Mouse (Mus musculus) 3T3-L1 (cell line): ENCODE results near the gene Mpi.
A peak's percentile ranks its signal among the peaks of the same experiment; 100 is the strongest.

Source experiments
- DNase-seq: peaks from one replicate; pipeline ENCODE4 v3.0.0-alpha.2; 2015; ENCODE audit warnings: low read depth, low spot score

The Mpi gene

DNA sequence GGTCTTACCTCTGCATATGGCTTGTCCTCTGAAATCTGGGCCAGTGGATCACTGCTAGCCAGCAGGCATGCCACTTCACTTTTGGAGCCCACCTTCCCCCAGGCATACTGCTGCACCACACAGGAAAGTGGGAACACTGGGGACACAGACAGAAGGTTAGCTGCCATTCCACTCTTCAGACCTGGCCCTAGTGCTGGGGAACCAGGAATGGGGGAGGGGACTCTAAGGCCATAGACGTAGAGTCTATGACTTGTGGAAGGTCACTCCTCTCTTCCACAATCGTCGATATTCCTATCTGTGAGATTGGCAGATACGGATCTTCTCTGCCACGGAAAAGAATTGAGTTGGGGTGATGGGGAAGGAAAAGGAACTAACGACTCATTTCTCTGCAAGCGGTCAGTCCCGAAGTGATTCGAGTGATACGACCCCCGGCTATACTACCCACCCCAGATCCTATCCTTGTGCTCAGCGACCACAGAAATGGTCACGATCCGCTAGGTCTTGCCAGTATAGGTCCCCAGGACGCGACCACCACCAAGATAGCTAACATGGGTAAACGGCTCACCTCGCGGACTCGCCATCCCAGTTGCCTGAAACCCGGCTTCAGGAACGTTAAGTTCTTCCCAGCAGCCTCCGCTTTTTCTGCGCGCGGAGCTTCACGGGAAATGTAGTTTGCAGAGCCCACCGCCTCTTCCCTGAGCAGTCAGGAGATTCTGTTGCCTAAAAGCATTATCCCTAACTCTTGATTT lies at the start of gene Mpi:
TSS of gene Mpi (minus strand) at position 625 of the 749 bp plus-strand sequence.
- peak; percentile 79 for DNase-seq

DNA sequence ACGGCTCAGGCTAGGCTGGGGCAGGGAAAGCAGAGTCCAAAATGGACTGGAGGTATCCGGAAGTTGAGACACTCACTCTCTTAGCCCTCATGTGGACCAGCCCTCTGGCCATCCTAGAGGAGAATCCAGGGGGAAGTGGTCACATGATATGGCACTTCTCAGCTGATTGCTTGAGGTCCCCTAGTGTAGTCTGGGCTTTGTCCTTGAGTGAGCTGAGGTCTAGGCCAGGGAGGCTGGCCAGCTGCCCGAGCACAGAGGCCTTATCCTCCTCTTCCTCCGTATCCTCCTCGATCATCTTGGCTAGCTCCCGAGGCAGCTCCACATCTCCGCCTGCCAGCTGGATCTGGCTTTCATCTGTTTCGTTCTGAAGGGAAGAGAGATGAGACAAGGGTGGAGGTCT lies 49.5 kb upstream of the Mpi start:
- DNase-seq, result no peak

DNA sequence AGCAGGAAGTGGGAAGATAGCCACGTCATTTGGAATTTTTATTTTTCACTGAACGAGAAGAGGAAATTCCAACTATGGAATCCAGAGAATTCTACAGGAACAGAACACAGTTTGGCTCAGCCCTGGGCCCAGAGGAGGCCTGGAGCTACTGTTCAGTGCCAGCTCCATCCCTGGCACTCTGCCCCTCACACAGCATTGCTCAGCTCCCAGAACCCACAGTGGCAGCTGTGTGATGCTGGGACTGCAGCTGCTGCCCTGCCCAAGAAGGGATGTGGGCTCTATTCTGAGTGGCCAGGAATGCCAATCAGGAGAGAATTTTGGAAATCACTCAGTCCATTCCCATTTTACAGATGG lies 48.8 kb upstream of the Mpi start:
- DNase-seq, result peak; percentile 86

DNA sequence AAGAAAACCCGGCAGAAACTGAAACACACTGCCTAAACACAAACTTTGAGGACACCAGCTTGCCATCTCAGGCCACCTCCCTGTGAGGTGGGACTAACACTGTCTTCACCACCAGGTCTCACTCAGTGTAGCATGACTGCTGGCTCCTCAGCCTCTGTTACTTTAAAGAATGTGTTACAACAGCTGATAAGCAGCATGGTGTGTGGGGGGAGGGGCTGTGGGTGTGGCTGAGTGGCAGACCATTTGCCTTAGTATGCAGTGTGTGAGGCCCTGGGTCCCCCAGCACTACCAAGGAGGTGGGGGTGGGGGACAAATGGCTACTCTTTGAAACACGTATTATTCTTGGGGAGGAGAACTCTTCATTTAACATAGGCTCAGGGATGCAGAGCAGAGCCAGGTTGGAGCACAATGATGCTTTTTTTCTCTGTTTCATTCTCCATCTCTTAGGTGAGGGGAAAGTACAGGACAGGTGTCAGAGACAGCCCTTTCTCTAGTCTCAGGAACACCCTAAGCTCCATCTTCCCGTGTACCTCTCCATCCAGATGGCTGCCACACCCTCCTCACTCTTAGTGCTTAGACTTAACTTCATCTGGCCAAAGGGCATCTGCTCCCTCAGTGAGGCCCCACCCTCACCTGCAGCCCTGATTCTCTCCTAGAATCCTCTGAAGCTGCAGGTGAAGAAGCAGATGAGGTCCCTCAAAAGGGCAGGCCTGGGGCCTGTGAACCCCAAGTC lies 48.2 kb upstream of the Mpi start:
- DNase-seq, result peak; percentile 59

DNA sequence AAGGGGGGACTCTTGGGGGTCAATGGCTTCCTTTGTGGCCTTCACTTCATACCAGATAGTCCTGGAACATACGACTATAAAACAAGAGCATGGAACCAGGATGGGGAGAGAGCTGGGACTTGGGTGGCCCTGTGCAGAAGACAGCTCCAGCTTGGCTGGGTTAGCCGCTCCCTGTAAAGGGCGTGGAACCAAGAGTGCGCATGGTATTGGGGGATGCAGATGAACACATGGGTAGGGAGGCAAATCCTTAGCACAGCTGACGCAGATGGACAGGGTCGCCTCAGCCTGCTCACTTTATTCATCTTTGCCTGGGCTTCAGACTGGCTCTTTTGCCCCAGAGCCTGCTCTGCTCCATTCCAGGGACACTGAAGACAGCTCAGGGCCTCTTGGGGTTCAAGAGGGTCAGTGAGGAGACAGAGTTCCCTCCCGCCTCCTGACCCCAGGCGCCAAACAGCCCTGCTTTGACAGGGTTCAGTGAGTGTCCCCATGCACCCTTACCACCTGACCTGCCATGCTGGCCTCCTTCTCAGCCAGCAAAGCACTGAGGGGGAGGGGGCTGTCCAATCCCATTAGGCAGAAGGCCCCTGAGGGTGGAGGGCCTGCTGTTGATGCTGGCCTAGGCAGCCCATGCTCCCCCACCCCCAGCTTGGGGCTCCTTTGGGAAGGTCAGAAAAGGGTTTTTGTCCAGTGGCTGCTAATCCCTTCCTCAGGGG lies 46.4 kb upstream of the Mpi start:
- DNase-seq, result no peak

DNA sequence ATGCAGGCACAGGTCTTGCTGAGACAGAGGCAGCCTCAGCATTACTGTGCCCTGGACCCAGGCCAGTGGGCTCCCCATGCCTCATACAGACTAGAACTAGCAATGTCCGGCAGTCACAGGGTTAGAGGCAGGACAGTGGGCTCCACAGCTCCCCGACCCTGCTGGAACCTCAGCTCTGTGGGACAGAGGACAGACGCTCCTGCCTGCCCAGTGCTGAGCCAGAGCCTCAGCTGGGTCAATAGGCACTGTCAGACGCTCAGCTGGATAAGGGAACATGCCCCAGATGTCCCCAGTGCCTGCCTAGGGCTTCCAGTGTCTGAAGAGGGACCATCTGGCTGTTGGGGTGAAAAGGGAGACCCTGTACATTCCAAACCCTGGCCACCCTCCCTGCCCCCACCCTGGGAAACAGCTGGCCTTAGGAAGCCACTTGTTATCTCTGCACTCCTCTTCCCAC lies 45.4 kb upstream of the Mpi start:
- no peak for DNase-seq

DNA sequence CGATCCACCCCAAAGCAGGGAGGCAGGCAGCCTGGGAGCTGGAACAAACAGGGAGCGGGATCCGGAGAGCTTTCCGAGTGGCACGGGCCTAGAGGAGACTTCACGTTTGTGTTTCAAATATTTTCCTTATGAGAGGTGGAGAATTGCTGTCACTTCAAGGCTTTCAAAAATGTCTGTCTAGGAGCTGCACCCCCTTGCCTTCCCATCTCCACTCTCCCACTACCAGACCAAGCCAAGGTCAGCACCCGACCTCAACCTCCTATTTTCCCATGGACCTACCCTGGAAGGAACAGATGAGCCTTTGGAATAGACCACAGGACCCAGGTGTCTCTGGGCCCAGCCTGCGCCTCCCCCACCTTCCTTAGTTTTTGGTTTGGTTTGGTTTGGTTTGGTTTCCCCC lies 44.7 kb upstream of the Mpi start:
- DNase-seq, result no peak

DNA sequence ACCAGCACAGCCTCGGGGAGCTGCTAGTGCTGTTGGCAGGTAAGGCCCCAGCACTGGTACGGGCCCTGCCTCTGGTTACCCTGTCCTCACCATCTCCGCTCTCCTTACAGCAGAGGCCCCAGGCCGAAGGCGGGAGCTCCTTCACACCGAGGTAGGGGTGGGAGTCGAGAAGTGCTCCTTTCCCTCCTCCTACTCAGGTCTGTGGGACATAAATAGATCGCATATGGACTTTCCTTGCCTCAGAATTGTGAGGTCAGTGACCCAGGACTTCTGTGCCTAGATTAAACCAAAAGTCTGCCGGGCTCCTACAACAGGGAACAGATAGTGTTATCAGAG lies 41.6 kb upstream of the Mpi start:
- DNase-seq, result no peak

DNA sequence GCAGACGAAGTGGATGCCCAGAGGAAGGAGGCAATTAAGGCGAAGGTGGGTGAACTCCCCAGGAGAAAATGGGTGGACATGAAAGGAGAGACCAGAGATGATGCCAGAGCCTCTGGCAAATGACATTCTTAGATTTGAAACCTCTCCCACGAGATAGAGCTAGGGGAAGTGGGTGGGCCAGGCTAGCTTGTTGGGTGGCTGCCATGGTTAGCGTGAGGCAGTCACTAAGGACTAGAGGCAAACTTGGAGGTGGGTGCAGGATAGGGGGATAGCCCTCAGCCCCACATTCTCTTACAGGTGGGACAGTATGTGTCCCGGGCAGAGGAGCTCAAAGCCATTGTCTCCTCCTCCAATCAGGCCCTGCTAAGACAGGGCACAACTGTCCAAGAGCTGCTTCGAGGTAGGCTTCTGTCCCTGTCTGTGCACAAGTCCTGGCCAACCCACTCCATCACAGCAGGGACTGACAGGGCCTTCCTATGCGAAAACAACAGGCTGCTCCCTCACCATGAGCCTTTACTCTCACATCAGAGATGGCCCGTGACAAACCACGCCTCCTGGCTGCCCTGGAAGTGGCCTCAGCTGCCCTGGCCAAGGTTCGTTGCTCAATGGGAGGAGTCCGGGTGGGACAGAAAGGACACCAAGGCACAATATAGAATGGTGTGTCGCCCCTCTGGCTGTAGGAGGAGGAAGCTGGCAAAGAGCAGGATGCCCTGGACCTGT lies 41.1 kb upstream of the Mpi start:
- DNase-seq, result no peak

DNA sequence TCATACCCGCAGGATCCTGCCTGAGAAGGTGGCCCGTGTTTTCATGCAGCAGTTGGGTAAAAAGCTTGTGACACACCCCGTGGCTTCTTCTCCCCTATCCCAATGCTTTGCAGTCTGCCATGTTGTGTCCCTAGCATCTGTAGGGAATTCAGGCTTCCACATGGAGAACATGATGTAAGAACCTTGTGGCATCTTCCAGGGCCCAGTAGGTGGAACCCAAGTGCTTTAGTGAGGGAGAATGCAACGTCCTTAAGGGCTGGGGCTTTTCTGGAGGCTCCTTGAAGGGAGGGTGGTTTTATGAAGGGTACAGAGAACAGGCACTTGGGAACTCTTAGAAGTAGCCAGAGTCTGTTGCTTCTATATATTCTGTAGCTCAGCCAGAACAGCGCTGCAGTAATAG lies 38.2 kb upstream of the Mpi start:
- DNase-seq, result peak; percentile 84

DNA sequence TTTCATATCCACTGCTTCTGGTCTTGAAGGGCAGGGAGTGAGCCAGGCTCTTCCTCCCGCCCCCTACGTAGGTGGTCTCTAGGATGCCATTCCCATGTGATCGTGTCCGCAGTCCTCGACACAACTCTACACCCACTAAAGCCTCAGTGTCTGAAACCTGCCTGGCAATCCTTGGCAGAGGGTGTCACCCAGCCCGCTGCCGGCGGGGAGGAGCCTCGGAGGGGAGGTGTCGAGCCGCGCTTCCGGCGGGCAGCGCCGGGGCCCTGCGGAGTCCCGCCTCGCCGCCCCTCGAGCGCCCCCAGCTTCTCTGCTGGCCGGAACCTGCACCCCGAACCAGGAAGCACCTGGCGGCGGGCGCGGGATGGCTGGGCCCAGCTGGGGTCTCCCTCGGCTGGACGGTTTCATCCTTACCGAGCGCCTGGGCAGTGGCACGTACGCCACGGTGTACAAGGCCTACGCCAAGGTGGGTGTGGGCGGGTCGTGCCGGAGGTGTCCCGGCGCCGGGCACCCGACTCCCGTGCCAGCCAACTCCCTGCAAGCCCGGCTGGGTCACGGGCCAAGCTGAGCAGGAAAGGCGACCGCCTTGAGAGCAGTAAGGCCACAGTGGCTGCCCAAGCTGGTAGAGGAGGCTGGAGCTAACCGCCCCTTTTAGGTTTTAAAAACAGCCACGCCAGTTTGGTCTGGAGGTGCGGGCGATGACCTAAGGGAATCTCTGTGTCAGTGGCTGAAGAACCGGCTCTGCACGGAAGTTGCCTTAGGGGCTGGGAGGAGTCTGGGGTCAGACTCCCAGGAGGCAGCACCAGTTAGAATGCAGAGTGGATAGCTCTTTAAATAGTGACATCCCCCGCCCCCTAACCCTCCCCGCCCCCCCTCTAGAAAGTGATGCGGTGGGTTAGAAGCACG lies 36.9 kb upstream of the Mpi start, which contains the start of gene Ulk3:
TSS of gene Ulk3 (plus strand) at position 229 of the 903 bp plus-strand sequence.
- peak; percentile 88 for DNase-seq

DNA sequence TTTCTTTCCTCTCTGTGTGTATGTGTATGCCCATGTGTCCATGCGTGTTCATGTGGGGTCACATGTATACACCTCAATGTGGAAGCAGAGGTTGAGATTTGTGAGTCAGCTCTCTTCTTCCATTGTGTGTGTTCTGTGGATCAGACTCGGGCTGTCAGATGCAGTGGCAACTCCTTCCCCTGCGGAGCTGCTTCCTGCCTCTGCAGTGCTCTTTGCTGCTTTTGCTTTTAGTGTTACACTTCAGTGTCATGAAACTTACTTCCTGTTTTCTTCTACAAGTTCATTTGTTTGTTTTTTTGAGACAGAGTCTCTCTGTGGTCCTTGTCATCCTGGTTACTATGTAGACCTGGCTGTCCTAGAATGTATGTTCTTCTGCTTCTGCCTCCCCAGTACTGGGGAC lies 32.4 kb upstream of the Mpi start:
- no peak for DNase-seq

DNA sequence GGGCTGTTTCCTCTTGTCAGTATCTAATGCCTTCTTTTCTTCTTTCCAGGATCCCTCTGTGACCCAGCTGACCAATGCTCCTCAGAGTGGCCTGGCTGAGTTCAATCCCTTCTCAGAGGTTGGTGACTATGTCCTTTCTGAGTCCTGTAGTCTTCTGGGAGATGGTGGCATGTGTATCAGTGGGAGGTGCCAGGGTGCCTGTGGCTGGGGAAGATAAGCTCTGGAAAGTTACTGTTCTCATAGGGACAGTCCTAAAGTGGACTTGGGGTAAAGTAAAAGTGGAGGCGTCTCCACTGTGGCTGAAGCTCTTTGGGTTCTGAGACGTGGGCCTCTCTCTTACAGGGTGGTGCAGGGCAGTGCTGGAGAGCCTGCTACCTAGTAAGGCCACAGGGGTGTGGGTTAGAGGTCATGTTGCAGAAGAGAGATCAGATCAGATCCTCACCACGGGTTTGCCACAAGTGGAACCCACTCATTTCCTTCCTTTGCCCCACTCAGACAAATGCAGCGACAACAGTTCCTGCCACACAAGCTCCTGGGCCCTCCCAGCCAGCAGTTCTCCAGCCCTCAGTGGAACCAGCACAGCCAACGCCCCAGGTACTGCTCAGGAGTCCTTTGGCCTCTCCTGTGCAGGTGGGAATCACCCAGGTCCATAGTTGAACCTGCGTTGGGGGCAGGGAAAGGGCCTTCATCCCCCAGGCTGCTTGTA lies 24.7 kb upstream of the Mpi start:
- no peak for DNase-seq

DNA sequence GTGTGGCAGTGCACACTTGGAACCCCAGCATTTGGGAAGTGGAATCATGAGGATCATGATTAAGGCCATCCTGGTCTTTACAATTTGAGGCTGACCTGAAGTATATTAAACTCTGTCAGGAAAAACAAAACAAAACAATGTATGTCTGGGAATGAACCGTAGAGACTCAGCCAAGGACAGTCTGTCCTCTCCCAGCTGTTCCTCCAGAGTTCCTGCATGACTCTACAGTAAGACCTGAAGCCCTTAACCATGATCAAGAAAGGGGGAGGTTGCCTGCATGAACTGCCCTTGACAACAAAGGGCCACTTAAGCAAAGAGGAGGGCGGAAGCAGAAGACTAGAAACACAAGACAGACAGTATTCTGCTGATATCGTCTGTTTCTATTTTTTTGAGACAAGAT lies 23.0 kb upstream of the Mpi start:
- DNase-seq, result no peak

DNA sequence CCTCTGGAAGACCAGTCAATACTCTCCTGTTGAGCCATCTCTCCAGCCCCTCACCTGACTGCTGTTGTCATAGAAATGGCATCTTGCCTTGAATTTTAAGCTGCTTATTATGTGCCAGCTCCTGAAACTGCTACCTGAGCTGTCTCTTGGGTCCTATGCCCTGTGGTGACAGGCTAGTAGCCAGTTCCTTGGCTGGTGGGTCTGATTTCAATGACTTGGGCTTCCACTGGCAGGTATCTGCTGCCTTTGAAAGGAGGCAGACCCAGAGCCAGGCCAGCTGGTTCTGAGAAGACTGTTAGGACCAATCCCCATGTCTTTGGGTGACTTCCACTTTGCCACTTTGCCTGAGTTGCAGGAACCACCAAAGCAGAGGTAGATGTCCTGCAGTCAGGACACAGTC lies 21.8 kb upstream of the Mpi start:
- no peak for DNase-seq

DNA sequence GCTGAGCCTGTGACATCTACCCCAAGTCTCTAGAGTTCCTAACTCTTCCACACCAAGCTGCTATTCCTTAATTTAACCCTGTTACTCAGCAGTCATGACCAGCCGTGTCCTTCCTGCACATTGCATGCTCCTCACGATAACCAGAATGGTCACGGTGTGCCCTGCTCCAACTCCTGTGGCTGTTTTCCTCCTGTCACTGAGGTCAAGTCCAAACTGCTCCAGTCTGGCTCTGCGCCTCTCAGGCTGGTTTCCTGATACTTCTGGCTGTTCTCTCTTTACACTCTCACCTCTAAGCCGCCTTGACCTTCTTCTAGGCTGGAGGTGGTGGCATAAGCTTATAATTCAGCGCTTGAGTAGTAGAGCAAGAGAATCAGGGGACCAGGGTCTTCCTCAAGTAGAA lies 15.9 kb upstream of the Mpi start:
- DNase-seq, result no peak

DNA sequence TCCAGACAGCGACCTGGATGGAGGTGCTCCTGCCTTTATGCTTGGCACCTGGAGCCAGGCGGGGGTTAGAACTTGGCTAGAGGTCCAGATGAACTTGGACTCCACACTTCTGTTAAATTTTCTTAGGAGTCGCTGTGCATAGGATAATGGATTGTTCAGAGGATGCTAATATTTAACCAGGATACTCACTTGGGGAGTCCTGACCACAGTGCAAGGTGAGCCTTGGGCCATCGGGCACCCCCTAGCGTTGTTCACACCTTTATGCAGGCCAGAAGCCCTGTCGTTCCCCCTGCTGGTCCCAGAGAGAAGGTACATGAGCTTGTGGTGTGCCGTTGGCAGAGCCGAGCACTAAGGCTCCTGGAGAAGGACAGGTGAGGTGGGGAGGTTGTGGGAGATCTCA lies 14.3 kb upstream of the Mpi start:
- DNase-seq, result no peak

DNA sequence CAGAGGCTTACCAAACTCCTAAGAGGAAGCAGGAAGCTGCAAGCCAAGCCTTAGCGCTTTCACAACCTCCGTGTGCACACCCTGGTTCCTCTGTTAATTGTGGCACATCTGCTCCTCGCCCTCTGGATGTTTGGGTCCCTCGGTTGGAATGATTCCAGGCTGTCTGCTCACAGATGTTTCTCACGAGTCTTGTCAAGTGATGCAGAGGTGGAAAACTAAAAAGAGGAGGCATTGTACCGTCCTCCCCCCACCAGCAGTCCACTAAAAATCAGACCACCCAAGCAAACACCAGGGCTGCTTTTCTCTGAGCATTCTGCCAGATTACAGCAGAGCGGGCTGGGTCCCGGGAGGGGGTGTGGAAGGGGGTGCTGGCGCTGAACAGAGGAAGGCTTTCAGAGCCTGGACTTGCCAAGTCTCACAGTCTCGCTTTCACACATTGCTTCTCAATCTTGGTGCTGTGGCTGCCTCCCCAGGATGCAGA lies 13.2 kb upstream of the Mpi start:
- peak; percentile 43 for DNase-seq

DNA sequence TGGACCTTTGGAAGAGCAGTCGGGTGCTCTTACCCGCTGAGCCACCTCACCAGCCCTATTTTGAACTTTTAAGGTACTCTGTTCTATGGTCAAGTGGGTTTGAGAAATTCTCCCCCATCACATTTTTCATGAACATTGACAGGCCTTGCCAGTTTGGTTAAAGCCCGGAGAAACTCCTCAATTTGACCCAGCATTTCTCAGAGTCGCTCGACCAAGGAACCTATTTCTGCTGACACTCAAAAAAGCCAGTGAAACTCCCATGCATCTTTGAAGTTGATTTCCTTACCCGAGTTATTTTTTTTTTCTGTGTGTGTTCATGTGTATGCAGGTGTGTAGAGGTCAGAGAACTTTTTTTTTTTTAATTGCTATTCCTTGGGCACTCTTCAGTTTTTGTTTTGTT lies 12.0 kb upstream of the Mpi start:
- DNase-seq, result no peak

DNA sequence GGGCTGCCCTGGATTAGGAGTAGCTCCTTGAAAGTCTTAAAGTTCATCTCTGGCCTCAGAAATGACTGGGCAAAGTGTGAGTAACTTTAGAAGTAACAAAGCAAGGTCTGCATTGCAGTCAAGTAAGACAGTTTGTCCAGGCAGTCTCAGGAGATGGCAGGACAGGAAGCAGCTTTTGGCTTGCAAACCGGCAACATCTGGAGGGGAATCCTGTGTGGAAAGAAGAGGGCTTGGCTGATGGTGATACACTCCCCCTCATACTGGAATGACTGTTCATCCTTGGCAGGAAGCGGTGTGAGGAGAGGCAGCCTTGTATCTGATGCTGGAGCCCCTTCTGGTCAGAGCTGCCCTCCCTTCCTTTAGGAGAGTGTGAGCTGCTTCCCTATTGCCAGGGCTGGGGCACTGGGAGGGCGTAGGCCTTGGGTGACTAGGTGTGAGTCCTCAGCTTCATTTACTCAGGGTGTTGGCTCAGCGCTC lies 10.4 kb upstream of the Mpi start:
- peak; percentile 83 for DNase-seq
